Mouse (Mus musculus) liver, postnatal 0 days (tissue): ENCODE measurements around the gene Camk2g.

Source experiments
- CTCF ChIP-seq: sonication (generic); IDR thresholded peaks from 2 replicates; pipeline ENCODE4 v1.5.1; 2016; ENCODE audit warnings: antibody characterized with exemption, low read depth
- EP300 ChIP-seq: IDR thresholded peaks from 2 replicates; pipeline ENCODE4 v1.6.1; 2016; ENCODE audit warnings: antibody characterized with exemption, low read depth, mild to moderate bottlenecking

GRCm38 (mm10) chr14:20798761-20799160 lies 4.9 kb upstream of the Camk2g start:
- TF ChIP-seq EP300 (no peak), CTCF (peak; percentile 95)
